Mouse (Mus musculus): ENCODE measurements at regions not wholly inside any gene's neighbourhood (a gene's known extent, or its start where the extent isn't known, plus 50 kb on each side); places are given as distances from the start of the nearest gene placed in this dataset.
A peak's percentile ranks its signal among the peaks of the same experiment; 100 is the strongest.

GRCm38 (mm10) chr1:158097500-158097899 is 258.6 kb downstream of the Brinp2 start:
- Histone ChIP-seq H3K4me3 (no peak overlapping the region), H3K27me3 (no peaks in the 10 kb centered on the region), H3K4me1 (no peaks in the 10 kb centered on the region), H3K9ac (no peak overlapping the region), H3K36me3 (no peaks in the 10 kb centered on the region), H3K4me2 (no peak overlapping the region), H3K27ac (no peak overlapping the region), H3K9me3 (no peaks in the 10 kb centered on the region)
- no peak for ATAC-seq (ENCODE audit: borderline replicate concordance, extremely low read depth, low FRiP score, low TSS enrichment)
- 74% methylated on average over 4 of the region's 4 CpGs for WGBS

DNA sequence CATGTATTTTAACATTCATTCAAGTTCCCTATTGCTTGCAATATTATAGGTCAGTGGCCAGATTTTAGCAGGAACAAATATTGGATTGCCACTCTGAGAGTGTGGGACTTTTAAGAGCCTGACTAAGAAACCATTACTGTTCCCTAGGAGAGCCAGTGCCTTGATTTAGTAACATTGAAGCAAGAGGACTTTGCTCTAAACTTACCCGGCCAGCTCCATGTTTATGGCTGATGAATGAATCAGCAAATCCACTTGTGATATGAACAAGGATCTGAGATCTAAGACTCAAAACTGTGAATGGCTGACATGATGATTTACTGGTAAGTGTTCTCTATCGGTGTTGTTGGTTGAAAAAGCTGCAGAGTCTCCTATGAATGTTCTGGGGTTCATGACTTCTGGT is 236.4 kb downstream of the Brinp2 start:
- ATAC-seq (ENCODE audit: borderline replicate concordance, extremely low read depth, low FRiP score, low TSS enrichment), result no peak
- Histone ChIP-seq H3K9me3 (no peaks in the 10 kb centered on the region), H3K4me2 (no peak overlapping the region), H3K36me3 (no peaks in the 10 kb centered on the region), H3K4me3 (no peak overlapping the region), H3K4me1 (no peaks in the 10 kb centered on the region), H3K27ac (no peak overlapping the region), H3K27me3 (no peaks in the 10 kb centered on the region), H3K9ac (no peak overlapping the region)
- WGBS, result 63% methylated on average over 2 of the region's 2 CpGs

DNA sequence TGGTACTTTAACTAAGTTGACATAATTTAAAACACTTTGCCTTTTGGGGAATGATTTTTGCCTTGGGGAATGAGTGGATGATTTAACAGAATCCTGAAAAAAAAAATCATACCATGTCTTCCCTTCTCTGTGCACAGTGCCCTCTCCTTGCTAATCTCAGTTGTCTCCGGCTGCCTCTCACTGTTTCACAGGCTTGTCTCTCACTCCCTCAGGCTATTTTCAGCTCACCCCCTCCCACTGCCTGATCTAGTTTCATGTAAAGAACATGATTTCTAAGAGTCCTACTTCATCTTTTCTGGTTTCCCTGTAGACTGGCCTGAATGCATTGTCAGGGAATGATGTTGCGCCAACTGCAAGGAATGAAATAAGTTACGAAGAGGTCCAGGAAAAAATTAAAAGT is 231.2 kb downstream of the Brinp2 start:
- Histone ChIP-seq H3K4me3 (no peak overlapping the region), H3K4me1 (no peaks in the 10 kb centered on the region), H3K4me2 (no peak overlapping the region), H3K27ac (peak overlapping the region; percentile 57), H3K27me3 (no peaks in the 10 kb centered on the region), H3K9ac (no peak overlapping the region), H3K9me3 (no peaks in the 10 kb centered on the region), H3K36me3 (no peaks in the 10 kb centered on the region)
- WGBS, result 70% methylated on average over 3 of the region's 3 CpGs
- no peak for ATAC-seq (ENCODE audit: borderline replicate concordance, extremely low read depth, low FRiP score, low TSS enrichment)

GRCm38 (mm10) chr1:158126272-158126671 is 229.9 kb downstream of the Brinp2 start:
- Histone ChIP-seq H3K27ac (peak overlapping the region; percentile 69), H3K9me3 (no peaks in the 10 kb centered on the region), H3K4me3 (no peak overlapping the region), H3K4me1 (no peaks in the 10 kb centered on the region), H3K4me2 (no peak overlapping the region), H3K36me3 (no peaks in the 10 kb centered on the region), H3K27me3 (no peaks in the 10 kb centered on the region), H3K9ac (no peak overlapping the region)
- WGBS, result 45% methylated on average over 2 of the region's 2 CpGs
- peak; percentile 50; the same call in 1 of the 2 replicates for ATAC-seq (ENCODE audit: borderline replicate concordance, extremely low read depth, low FRiP score, low TSS enrichment)

GRCm38 (mm10) chr1:158129243-158129770 is 226.8 kb downstream of the Brinp2 start:
- Histone ChIP-seq H3K27me3 (no peaks in the 10 kb centered on the region), H3K4me3 (no peak overlapping the region), H3K9me3 (no peaks in the 10 kb centered on the region), H3K27ac (0 out of 2 replicates have a peak overlapping the region, but pooled peaks have one; percentile 20), H3K4me1 (no peaks in the 10 kb centered on the region), H3K9ac (no peak overlapping the region), H3K4me2 (no peak overlapping the region), H3K36me3 (no peaks in the 10 kb centered on the region)
- ATAC-seq (ENCODE audit: borderline replicate concordance, extremely low read depth, low FRiP score, low TSS enrichment), result peak; percentile 64
- WGBS, result 60% methylated on average over 3 of the region's 3 CpGs

DNA sequence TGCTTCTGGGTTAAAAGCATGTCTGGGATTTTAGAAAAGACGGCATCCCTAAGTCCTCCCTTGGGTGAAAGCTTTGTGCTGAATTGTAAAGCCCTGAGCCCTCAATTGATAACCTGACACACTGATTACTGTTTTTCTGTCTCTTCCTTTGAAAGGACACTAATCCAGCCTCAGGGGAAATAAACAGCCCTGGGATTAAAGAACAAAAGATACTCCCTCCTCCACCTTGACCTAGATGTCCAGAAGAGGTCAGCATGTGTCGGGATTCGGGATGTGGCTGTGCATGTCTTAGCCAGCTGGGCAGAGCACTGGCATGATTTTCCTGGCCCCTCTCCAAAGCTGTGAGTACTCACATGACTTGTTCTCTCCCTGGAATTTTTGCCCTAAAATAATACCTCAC is 208.6 kb downstream of the Brinp2 start:
- Histone ChIP-seq H3K4me3 (no peak overlapping the region), H3K9me3 (no peaks in the 10 kb centered on the region), H3K36me3 (no peaks in the 10 kb centered on the region), H3K4me2 (no peak overlapping the region), H3K9ac (no peak overlapping the region), H3K27ac (no peak overlapping the region), H3K4me1 (no peaks in the 10 kb centered on the region), H3K27me3 (no peaks in the 10 kb centered on the region)
- no peak for ATAC-seq (ENCODE audit: borderline replicate concordance, extremely low read depth, low FRiP score, low TSS enrichment)
- WGBS, result 23% methylated on average over 3 of the region's 3 CpGs

DNA sequence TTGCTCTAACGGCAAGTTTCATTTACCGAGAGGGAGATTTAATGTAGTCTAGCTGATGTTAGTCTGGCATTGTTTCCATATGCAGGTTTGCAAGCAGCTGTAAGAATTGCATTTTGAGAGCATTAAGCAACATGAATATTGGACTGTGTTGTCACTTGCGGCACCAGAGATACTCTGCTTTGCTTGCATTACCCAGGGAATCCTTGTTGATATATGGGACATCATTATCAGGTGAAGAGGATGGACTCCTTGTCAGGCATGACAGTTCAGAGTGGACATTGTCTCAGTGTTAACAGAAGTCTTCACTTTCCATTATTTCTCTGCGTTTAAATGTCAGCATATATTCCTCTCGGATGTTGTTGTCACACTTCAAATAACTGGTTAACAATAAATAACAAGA is 208.1 kb downstream of the Brinp2 start:
- Histone ChIP-seq H3K27me3 (no peaks in the 10 kb centered on the region), H3K4me3 (no peak overlapping the region), H3K27ac (no peak overlapping the region), H3K4me1 (no peaks in the 10 kb centered on the region), H3K36me3 (no peaks in the 10 kb centered on the region), H3K4me2 (no peak overlapping the region), H3K9me3 (no peaks in the 10 kb centered on the region), H3K9ac (no peak overlapping the region)
- no peak for ATAC-seq (ENCODE audit: borderline replicate concordance, extremely low read depth, low FRiP score, low TSS enrichment)
- WGBS, result 64% methylated on average over 5 of the region's 5 CpGs

- H3K4me1 ChIP-seq, result no peaks in the 10 kb centered on the region
- H3K27ac ChIP-seq, result no peak overlapping the region
- 72% methylated on average over 2 of the region's 2 CpGs for WGBS
- H3K9ac ChIP-seq, result no peak overlapping the region
- H3K36me3 ChIP-seq, result no peaks in the 10 kb centered on the region
- no peak overlapping the region for H3K4me2 ChIP-seq
- no peaks in the 10 kb centered on the region for H3K27me3 ChIP-seq
- H3K4me3 ChIP-seq, result no peak overlapping the region
- H3K9me3 ChIP-seq, result no peaks in the 10 kb centered on the region
- ATAC-seq (ENCODE audit: borderline replicate concordance, extremely low read depth, low FRiP score, low TSS enrichment), result no peak
These were observed 195.0 kb downstream of the Brinp2 start for GRCm38 (mm10) chr1:158161111-158161510.

DNA sequence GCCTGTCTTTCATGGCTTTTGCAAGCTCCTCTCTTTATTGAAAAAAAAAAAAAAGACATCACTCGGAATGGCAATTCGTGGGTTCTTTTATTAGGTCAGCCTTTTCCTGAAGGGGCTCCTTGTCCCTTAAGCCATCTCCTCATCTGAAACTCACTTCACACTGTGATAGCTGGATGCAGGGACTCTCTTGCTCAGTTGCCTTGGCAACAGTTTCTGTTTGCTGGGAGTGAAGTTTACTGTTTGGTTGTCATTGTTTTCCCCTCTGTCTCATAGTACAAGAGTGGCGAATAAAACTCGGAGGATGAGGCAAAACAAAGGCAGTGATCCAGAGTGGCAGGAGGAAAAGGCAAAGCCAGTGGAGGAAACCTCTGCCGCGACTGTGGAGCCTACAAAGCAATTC is 194.6 kb downstream of the Brinp2 start:
- no peak for ATAC-seq (ENCODE audit: borderline replicate concordance, extremely low read depth, low FRiP score, low TSS enrichment)
- Histone ChIP-seq H3K4me1 (no peaks in the 10 kb centered on the region), H3K9me3 (no peaks in the 10 kb centered on the region), H3K27ac (no peak overlapping the region), H3K9ac (no peak overlapping the region), H3K4me3 (no peak overlapping the region), H3K4me2 (no peak overlapping the region), H3K27me3 (no peaks in the 10 kb centered on the region), H3K36me3 (no peaks in the 10 kb centered on the region)
- 81% methylated on average over 6 of the region's 6 CpGs for WGBS

DNA sequence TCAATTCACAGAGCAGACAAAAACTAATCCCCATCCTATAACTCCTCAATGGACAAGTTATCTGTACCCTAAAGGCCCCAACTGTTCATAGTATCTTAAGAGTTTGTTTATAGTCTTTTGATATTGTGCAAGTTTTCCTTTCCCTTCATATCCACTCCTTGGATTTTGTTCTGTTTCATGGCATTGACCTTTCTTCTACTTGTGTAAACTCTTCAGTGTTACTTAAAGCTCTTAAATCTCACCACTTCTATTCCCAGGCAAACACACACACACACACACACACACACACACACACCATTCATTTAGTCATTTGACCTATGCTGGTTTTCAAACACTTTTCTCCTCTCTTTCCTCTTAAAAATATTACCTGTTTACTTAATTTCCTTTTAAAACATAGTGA is 192.7 kb downstream of the Brinp2 start:
- H3K9me3 ChIP-seq, result no peaks in the 10 kb centered on the region
- H3K9ac ChIP-seq, result no peak overlapping the region
- no peak overlapping the region for H3K27ac ChIP-seq
- no peaks in the 10 kb centered on the region for H3K36me3 ChIP-seq
- ATAC-seq (ENCODE audit: borderline replicate concordance, extremely low read depth, low FRiP score, low TSS enrichment), result no peak
- H3K4me2 ChIP-seq, result no peak overlapping the region
- no peak overlapping the region for H3K4me3 ChIP-seq
- H3K27me3 ChIP-seq, result no peaks in the 10 kb centered on the region
- no peaks in the 10 kb centered on the region for H3K4me1 ChIP-seq

- 62% methylated on average over 3 of the region's 3 CpGs for whole genome bisulfite sequencing
- no peaks in the 10 kb centered on the region for H3K4me1 ChIP-seq
- H3K27me3 ChIP-seq, result no peaks in the 10 kb centered on the region
- H3K4me2 ChIP-seq, result no peak overlapping the region
- no peak overlapping the region for H3K9ac ChIP-seq
- no peak for ATAC-seq (ENCODE audit: borderline replicate concordance, extremely low read depth, low FRiP score, low TSS enrichment)
- H3K4me3 ChIP-seq, result no peak overlapping the region
- H3K9me3 ChIP-seq, result no peaks in the 10 kb centered on the region
- H3K36me3 ChIP-seq, result no peaks in the 10 kb centered on the region
- no peak overlapping the region for H3K27ac ChIP-seq
These were observed 186.1 kb downstream of the Brinp2 start for GRCm38 (mm10) chr1:158170006-158170405.

GRCm38 (mm10) chr1:158180095-158180494 is 176.0 kb downstream of the Brinp2 start:
- H3K4me3 ChIP-seq, result no peak overlapping the region
- 57% methylated on average over 4 of the region's 4 CpGs for WGBS
- no peak overlapping the region for H3K9ac ChIP-seq
- no peak overlapping the region for H3K4me2 ChIP-seq
- no peak for ATAC-seq (ENCODE audit: borderline replicate concordance, extremely low read depth, low FRiP score, low TSS enrichment)
- H3K4me1 ChIP-seq, result no peaks in the 10 kb centered on the region
- no peaks in the 10 kb centered on the region for H3K36me3 ChIP-seq
- no peaks in the 10 kb centered on the region for H3K9me3 ChIP-seq
- no peaks in the 10 kb centered on the region for H3K27me3 ChIP-seq
- H3K27ac ChIP-seq, result no peak overlapping the region

DNA sequence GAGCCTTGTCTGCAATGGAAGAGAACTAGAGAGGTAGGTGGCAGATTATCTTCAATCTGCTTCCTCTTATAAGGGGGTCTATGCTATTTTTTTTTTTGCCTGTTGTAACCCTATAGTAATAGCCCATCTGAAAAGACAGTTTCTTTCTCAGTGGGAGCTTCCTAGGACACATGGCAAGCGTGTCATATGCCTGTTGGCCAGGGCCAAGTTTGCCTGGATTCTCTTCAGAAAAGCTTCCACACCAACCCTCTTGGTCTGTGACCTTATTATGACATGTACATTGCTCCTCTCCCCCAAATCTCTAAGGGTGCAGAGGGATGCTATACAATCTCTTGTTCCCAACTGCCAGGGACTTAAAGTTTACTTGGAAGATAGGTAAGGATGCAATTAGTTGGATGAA is 174.8 kb downstream of the Brinp2 start:
- Histone ChIP-seq H3K4me1 (no peaks in the 10 kb centered on the region), H3K36me3 (no peaks in the 10 kb centered on the region), H3K27ac (no peak overlapping the region), H3K9ac (no peak overlapping the region), H3K4me3 (no peak overlapping the region), H3K9me3 (no peaks in the 10 kb centered on the region), H3K4me2 (no peak overlapping the region), H3K27me3 (no peaks in the 10 kb centered on the region)
- 62% methylated on average over 1 of the region's 1 CpGs for WGBS
- no peak for ATAC-seq (ENCODE audit: borderline replicate concordance, extremely low read depth, low FRiP score, low TSS enrichment)

Measured in lung, embryonic 15.5 days (tissue).